Mouse (Mus musculus) spleen, embryonic (tissue): ENCODE data around the gene Prap1.

ENCODE experiments used
- CTCF ChIA-PET: fragments of 350-600 bp; sonication (Branson Sonifier 250); formaldehyde crosslinking; loops from one replicate; lab custom pipeline; 2022; lab: Charles Lee

The Prap1 gene

GRCm38 (mm10) chr7:140092924-140093528 lies at the start of gene Prap1:
TSS of gene Prap1 (plus strand) at chr7:140093395.
- CTCF ChIA-PET = no interaction called here

GRCm38 (mm10) chr7:140045546-140045945 lies 47.6 kb upstream of the Prap1 start:
- CTCF ChIA-PET = no interaction called here

GRCm38 (mm10) chr7:140047811-140048311 lies 45.3 kb upstream of the Prap1 start:
- CTCF ChIA-PET = no interaction called here

- CTCF ChIA-PET = no interaction called here
Observed at GRCm38 (mm10) chr7:140048361-140049114, 44.7 kb upstream of the Prap1 start, which contains the start of gene Msx3. TSS of gene Msx3 (minus strand) at chr7:140049089.

- CTCF ChIA-PET = no interaction called here
Observed at GRCm38 (mm10) chr7:140049115-140049689, 44.0 kb upstream of the Prap1 start.

GRCm38 (mm10) chr7:140054124-140054523 lies 39.1 kb upstream of the Prap1 start:
- CTCF ChIA-PET = no interaction called here

- CTCF ChIA-PET = no interaction called here
Observed at GRCm38 (mm10) chr7:140057413-140058407, 35.5 kb upstream of the Prap1 start.

GRCm38 (mm10) chr7:140058528-140058927 lies 34.7 kb upstream of the Prap1 start:
- CTCF ChIA-PET = no interaction called here

GRCm38 (mm10) chr7:140059601-140060000 lies 33.6 kb upstream of the Prap1 start:
- CTCF ChIA-PET = interaction anchor here (0.7 kb wide), 1 partner anchor 183 kb away, joined by 6 read pairs; no protein-coding TSS in a partner anchor

GRCm38 (mm10) chr7:140060936-140061831 lies 32.0 kb upstream of the Prap1 start:
- CTCF ChIA-PET = no interaction called here

GRCm38 (mm10) chr7:140061832-140062130 lies 31.4 kb upstream of the Prap1 start:
- CTCF ChIA-PET = no interaction called here

GRCm38 (mm10) chr7:140062307-140062706 lies 30.9 kb upstream of the Prap1 start:
- CTCF ChIA-PET = no interaction called here

GRCm38 (mm10) chr7:140063092-140063491 lies 30.1 kb upstream of the Prap1 start:
- CTCF ChIA-PET = interaction anchor here (0.6 to 0.8 kb wide), 3 partner anchors 10 to 140 kb away, joined by 3 to 4 read pairs (median 3); no protein-coding TSS in a partner anchor

GRCm38 (mm10) chr7:140067397-140067796 lies 25.8 kb upstream of the Prap1 start:
- CTCF ChIA-PET = no interaction called here

- CTCF ChIA-PET = no interaction called here
Observed at GRCm38 (mm10) chr7:140070042-140070711, 23.0 kb upstream of the Prap1 start.

- CTCF ChIA-PET = no interaction called here
Observed at GRCm38 (mm10) chr7:140077698-140078097, 15.5 kb upstream of the Prap1 start.

GRCm38 (mm10) chr7:140078711-140079110 lies 14.5 kb upstream of the Prap1 start:
- CTCF ChIA-PET = no interaction called here

- CTCF ChIA-PET = no interaction called here
Observed at GRCm38 (mm10) chr7:140080503-140081156, 12.6 kb upstream of the Prap1 start.
